ENCODE assay signal across 9 mouse cellular contexts in the genomic region with DNA sequence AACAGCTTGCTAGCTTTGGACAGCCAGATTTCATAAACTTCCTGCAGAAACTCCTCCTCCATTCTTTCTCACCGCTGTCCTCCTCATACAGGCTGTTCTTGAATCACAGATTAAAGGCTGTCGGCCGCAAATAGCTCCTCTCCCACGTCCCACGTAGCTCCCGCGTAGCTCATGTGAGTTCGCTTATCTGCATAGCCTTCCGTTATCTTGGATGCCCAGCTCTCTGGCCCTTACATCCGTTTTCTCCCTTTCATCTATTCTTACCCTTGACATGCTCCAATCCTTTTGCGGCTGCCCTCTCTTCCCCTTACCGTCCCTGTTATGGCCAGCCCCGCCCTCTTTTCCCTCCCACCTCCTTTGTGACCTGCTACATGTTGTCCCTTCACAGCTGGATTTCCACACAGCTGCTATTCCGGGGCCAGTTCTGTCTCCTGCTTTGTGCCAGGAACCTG. TPM values are rescaled to one million over a fixed set of nuclear protein-coding genes. Genes with fewer than 3 reads are reported as not detected.
DNase-seq lines count a peak whose midpoint lies in the region; ATAC-seq lines count a peak whose summit lies in the region.
"Had no signal": no experiment of that assay in that cellular context is flagged by ENCODE, and none has a peak within 500 bp of the region (broad histone marks: within the 10 kb centered on the region; RNA-seq: fewer than 3 reads in every experiment).

No protein-coding gene starts in this region.

- H3K36me3 ChIP-seq in liver, embryonic 13.5 days: no peaks in the 10 kb centered on the region

- peak overlapping the region; percentile 15; the same call in 1 of the 2 replicates for H3K9ac ChIP-seq in liver, embryonic 13.5 days

- WGBS in liver, embryonic 13.5 days (ENCODE audit: insufficient replicate concordance): 2% methylated on average over 14 of the region's 14 CpGs

- H3K4me2 ChIP-seq in liver, embryonic 13.5 days: peak overlapping the region; percentile 49

- peak; percentile 72 for ATAC-seq in liver, embryonic 13.5 days (ENCODE audit: low read depth)

- peaks cover 45% of the 10 kb centered on the region for H3K4me1 ChIP-seq in liver, embryonic 13.5 days (replicated peaks)

- DNase-seq in kidney, postnatal 4 days: peak; percentile 42 to 54
- no peak for DNase-seq in kidney, adult 11 months
- DNase-seq in embryo, embryonic 9.5 days (ENCODE audit: extremely low spot score): peak; percentile 39
- peak; percentile 72 for DNase-seq in heart, postnatal 4 days
- DNase-seq in liver, embryonic 13.5 days: peak; percentile 62
- peak; percentile 23 for DNase-seq in neural tube, embryonic 10.5 days (ENCODE audit: extremely low spot score, low spot score)
- DNase-seq in ovary, postnatal 10 days (ENCODE audit: low spot score): no peak
- DNase-seq in cerebellum, adult 9-10 months: no peak

- no peaks in the 10 kb centered on the region for H3K9me3 ChIP-seq in liver, embryonic 13.5 days (replicated peaks)

- 0 out of 2 replicates have a peak overlapping the region, but pooled peaks have one; percentile 1 for H3K4me3 ChIP-seq in liver, embryonic 13.5 days (replicated peaks)

- peaks cover 65% of the 10 kb centered on the region for H3K27me3 ChIP-seq in liver, embryonic 13.5 days

- H3K27ac ChIP-seq in liver, embryonic 13.5 days: no peak overlapping the region
- H3K27ac ChIP-seq: macrophage had no signal

RNA-seq across cellular contexts. Expression of a gene that starts 20.5 kb away (rescaled TPM):
- 10 to 100 TPM; 40.3 to 45.0 TPM for total RNA-seq in heart, postnatal 4 days (2021)
- polyA plus RNA-seq in liver, embryonic 13.5 days (2015; fragmentation: Nextera tagmentation; extraction: Ambion mirVana): 16.1 and 16.8 TPM in 2 replicates

Comparison
In these comparisons a context has a peak if more than half of its experiments do, and no peak if none do; other contexts are left out.
1. DNase-seq: peak in kidney, postnatal 4 days (2 of 2), embryo, embryonic 9.5 days (single experiment), heart, postnatal 4 days (single experiment), liver, embryonic 13.5 days (single experiment) and neural tube, embryonic 10.5 days (single experiment); none in kidney, adult 11 months (single experiment), ovary, postnatal 10 days (single experiment) and cerebellum, adult 9-10 months (single experiment).